Mouse (Mus musculus): Measurements from ENCODE around the gene Apol6. TPM values are rescaled to one million over a fixed set of nuclear protein-coding genes. Genes with fewer than 3 reads are reported as not detected.

The Apol6 gene
- polyA plus RNA-seq (2012; rRNA removed): 124 and 179 TPM in 2 replicates

DNA sequence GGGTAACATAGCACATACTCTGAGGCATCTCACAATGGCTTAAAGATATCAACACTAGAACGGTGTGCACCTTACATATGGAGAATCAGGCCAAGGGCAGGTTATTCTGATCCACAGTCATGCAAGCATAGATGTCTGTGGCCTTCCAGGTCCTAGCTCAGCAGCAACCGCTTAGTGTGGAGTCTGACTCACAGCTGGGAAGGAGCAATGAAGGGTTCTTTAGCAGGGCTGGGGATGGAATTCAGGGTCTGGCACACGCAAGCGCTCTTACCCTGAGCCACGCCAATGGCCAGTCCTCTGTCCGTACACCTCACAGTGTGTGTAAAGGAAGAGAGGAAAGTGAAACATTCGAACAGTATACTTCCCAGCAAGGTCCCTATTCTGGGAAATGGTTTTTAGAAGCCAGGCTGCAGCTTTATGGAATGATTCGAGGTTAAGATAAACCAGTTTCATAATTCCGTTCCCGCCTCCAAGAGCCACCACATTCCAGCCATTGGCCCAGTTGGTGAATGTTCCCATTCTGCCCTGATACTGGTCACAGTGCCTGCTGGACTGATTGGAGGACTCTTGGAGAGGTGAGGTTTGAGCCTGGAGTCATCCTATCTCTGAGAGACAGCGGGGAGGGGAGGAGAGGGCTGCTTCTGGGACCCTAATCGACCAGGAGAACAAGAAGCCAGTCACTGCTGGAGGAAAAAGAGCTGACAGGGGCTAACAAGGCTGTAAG is at the start of gene Apol6:
Gene Apol6 (plus strand): TSS at position 133 of the 724 bp plus-strand sequence.
- DNase-seq (ENCODE audit: low read depth): no peak

DNA sequence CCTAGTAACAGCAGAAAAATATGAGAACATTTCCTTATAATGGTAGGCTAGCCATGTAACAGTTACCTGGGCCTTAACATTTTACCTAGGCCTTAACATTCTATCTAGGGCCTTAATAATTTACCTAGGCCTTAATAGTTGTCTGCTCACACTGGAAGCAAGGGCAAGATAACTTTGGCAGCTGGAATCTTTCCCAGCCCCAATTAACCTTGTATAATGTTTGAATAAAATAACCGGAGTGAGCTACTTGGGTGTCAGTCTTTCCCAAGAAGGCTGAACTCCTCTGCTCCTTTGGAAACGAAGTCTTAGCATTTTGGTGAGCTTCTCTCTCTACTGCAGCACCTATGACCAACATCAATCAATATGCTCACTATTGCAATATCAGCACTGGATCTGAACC is 46.5 kb upstream of the Apol6 start:
- no peak for DNase-seq (ENCODE audit: low read depth)

DNA sequence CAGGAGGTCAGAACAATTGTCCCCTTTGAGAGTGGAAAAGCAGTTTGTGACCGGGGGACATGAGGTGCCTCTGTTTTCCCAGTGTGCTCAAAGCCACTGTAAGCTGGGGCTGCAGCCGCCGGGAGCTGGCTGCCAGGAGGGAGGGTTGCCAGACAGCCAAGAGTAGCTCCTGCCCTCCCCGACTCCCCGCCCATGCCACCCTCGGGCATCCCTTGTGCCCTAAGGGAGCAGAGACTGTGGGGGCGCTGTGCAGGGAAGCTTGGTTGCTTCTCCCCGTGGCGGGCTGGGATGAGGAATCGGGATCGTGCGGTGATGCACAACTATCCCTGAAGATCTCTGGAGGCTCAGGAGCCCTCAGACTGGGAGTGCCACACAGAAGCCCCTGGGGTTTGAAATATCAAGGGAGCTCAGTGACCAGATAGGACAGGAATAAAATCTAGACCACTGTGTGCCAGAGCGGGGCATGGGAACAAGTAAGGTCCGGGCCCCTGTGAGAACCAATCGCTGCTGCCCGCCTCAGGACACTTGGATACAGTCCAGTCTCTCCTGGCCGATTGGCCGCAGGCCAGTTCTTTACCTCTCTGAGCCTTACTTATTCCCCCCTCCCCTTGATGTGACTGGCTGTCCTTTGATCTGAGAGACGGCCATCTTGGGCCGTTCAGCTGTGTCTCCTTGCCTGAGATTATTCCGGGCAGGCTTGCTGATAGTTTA is 45.5 kb upstream of the Apol6 start:
- no peak for DNase-seq (ENCODE audit: low read depth)

DNA sequence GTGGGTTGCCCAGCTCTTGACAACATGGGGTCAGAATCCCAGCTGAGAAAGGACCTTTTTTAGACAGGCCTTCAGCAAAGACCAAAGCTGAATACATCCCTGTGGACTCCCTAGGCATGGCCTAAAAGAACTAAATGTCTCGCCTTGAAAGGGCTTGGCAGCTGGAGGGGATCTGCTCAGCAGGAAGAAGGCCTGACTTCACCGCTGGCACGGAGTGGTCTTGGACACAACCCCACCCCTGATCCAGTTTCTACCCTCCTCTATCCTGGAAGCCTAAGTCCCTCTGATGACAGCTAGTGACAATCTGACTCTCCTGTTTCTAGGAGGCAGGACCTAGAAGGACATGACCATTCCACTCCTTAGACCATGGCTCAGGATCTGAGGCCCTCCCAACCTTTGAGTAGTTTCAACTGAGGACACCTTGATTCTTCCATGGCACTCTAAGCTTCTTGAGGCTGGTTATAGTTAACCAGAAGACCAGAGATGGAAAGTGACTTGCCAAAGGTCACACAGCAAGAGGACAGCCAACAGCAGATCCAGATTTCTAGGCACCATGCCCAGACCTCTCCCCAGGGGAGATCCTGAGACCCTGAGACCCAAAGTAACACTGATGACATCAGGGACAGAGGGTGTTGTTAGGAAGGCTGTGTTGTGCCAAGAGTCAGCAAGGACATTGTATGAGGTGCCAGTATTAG is 41.2 kb upstream of the Apol6 start:
- no peak for DNase-seq (ENCODE audit: low read depth)

DNA sequence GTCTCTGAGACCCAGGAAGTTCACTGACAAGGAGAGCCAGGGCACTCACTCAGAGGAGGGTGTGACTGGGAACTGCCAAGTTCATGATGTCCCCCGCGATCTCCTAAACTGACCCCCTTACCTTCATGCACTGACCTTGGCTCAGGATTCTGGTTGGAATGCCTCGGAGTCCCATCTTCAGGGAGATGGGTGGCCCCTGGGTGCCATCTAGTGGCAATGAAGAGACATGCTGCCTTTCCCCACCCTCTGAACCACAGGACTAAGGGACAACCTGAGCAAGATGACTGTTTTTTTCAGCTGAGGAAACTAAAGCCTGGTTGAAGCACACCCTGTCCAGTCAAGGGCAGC is 40.7 kb upstream of the Apol6 start:
- DNase-seq (ENCODE audit: low read depth): no peak

DNA sequence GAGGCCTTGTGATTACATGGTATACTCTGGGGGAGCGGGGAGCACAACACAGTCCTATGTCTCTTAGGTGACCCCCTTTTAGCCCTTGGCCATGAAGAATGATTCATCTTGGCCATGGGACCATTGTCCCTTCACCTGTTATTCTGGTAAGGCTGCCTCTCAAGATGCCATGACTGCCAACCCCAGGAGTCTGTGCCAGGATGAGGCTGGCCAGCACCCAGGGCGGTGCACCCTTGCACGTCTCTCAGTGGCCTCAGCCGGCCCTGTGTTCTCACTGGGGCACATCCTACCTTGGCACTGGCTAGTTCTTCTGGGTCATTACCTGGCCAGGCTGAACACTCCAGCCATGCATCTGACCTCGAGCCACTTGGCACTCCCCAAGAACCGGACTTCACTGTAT is 35.7 kb upstream of the Apol6 start:
- DNase-seq (ENCODE audit: low read depth): no peak

DNA sequence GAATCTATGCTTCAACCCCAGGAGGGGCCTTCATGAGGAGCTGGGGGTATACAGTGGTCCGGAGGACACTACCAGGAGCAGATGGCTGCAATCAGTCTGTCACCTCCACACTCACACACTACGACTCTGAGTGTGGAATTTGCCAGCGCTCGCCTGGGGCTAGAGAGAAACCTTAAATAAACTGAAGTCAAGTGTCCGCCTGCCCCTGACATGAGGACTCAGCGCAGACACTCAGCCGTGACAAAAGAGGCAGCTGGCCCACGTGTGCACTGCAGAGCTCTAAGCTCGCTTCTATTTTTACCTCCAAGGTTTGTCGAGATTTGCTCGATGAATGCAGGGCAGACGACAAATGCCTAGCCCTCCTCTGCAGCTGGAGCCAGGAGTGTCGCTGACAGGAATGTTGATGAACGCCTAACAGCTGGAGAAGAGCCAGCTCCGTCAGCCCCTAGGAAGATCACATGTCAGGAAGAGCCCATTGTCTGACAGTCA is 30.7 kb upstream of the Apol6 start:
- DNase-seq (ENCODE audit: low read depth): no peak

DNA sequence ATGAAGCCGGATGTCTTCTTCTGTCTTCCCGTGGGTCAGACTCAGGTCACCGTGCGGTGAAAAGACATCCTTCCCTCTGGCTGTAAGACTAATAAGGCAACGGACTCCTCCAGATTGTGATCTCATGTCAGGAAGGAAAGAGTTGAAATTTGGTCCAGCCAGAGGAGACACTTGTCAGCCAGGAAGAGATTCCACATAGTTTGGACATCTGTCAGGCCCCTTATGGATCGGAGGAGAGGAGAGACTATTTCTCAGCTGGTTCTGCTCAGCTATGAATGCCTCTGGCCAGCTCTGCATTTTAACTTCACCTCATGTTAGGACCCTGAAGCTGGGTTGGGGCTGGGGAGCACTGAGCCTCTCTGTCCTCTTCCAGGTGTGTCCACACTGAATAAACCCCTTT is 30.1 kb upstream of the Apol6 start:
- DNase-seq (ENCODE audit: low read depth): no peak

DNA sequence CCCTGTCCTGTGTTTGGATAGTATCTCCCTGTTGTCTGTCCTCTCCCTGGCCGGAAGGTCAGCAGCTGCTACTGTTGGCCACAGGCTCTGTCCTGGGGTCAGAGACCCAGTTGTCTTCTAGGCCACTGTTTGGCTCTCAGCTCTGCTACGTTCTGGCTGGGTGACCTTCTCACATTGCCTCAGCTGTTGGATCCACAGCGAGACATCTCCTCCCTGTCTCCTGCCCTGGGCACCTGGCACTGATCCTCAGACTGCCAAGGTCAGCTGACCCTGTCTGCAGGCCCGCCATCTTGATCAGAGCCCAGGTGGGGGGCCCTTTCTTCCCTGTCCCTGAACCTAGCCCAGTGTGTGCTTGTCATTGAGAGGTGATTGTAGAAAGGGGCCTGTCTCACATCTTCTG is 29.5 kb upstream of the Apol6 start:
- DNase-seq (ENCODE audit: low read depth): no peak

DNA sequence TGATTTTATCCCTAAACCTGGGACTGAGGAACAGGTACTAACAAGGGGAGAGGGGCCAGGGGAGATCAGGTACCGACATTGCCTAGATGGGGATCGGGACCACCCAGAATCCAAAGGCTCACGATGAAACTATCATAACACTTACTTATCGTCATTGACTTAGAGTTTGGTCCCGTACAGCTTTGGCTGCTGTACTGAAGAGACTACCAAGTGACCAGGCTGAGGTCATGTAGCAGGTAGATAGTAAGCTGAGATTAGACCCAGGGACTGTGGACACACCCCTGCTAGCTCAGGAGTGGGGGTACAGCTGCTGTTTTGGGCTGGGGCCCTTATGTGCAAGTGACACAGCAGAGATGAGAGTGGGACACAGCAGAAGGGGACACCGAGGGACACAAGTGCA is 28.0 kb upstream of the Apol6 start:
- no peak for DNase-seq (ENCODE audit: low read depth)

DNA sequence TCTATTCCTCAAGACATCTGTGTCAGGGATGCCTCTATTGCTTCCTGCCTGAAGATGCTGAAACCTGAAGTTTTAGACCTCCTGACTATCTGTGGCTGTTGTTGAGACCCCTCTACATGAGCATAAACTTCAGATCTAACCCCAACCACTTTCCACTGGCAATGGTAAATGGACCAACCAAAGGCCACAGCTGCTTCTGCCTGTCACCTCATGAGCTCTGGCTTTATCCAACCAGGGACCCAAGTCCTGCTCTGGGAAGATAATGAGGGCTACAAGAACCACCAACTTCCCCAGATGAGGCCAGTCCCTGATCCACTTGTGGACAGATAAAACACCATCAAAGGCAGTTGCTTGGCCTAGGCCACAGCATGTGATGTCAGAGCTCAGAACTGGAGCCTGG is 26.6 kb upstream of the Apol6 start:
- DNase-seq (ENCODE audit: low read depth): no peak

DNA sequence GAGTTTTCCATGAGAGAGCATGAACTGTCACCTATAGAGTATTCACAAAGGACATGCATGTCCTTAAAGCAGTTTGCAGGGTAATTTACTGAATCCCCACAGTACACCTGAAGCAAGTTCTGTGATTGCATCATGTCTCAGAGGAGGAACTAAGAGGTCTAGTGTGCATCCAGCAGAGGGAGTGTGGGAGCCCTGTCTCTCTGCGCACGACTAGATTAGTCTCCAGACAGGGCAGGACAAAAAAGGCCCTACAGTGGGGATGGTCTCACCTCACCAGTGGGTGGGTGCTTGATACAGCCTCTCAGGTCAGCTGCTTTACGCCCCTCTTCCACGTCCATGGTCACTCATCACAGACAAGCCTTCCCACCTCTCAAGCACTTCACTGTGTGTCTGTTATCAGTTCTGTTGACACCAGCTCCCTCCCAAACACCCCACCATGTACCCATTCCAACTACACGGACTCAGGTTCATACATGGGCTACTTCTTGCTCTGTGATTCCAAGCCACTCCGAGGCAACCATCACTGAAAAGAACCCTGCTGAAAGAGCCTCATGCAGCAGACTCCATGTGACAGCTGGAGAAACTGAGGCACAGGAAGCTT is 25.7 kb upstream of the Apol6 start:
- DNase-seq (ENCODE audit: low read depth): no peak

DNA sequence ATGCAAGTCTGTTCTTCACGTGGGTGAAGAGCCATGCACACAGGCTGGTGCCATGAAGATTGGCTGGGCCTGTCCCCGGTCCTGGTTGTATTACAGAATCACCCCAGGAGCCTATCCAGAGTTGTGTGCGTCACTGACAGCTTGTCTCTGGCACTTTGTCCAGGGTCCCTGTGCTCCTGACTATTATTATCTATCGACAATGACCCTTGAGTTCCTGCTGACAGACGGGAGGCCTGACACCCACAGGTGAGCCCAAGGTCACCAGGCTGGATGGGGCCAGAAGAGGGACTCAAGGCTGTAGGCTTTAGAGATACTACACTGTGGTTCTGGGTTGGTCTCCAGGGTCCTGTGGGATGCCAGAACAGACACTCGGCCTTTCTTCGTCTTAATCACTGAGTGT is 25.0 kb upstream of the Apol6 start:
- no peak for DNase-seq (ENCODE audit: low read depth)

DNA sequence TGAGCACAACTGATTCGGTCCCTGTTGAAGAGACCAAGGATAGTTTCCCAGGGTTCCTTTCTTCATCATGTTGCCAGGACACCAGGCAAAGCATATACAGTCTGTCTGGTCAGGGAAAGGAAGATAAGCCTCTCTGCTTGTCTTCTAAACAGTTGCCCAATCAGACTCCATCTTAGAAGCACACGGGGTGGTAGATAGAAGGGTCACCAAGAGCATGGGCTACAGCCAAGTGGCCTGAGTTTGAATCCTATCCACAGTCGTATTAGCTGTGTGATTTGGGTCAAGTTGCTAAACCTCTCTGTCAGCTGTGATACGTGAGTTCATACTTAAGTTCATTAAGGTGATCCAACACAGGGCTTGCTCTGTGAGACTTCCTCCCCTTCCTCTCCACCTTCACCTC is 24.4 kb upstream of the Apol6 start:
- no peak for DNase-seq (ENCODE audit: low read depth)

DNA sequence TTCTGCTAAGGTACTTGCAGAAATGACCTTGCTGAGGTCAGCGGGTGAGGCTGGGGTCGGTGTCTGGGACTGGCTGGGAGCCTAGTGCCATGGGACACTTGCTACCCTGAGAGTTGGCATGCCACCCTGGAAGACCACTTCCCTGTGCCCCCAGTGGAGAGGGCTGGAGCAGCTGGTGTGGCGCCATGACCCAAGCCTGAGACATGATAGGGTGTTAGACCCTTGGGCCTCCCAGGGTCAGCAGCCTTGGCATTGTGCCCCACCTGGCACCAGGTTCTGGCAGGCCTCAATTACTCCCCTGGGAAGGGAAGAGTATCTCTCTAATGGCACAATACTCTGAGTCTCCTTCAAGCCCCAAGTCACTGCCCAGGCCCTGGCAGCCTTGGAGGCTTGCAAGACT is 23.5 kb upstream of the Apol6 start:
- no peak for DNase-seq (ENCODE audit: low read depth)

DNA sequence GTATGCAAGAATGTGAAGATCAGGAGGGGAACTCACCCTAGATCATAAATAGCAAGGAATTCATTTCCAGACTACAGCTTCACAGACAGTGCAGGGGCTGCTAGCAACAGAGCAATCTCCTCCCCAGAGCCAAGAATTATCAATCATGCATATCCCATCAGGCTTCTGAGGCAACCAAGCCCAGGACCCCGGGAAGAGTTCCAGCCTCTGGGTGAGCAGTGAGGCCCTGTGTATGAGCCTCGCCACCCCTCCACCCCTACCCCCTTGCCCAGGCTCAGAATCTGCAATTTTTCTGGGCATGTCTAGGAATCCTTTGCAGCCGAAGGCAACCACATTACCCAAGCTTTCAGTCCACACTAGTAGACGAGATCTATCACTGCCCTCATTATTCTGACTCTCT is 22.7 kb upstream of the Apol6 start:
- no peak for DNase-seq (ENCODE audit: low read depth)

DNA sequence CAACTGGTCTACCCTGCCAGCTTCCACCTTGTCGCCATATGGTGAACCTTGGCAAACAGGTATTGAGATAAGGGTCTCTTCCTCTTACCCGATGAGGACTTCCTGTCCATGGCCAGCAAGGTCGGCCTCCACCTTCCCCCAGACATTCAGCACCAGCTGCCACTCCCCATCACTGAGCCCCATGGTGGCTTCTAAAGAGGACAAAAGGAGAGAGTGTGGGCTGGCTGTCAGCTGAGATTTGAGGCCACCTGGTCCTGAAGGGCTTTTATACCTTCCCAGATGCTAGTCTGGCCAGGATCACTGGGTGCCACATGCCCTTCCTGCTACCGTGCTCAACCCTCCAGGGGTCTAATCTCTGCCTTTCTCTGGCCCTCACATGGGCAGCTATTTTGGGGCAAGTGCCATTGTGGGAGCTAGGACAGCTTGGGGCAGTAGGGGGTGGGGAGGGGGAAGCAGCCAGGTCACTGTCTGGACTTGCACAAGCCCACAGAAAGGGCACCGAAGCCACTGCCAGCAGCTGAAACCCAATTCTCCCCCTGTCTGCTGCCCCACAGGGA is 22.1 kb upstream of the Apol6 start:
- no peak for DNase-seq (ENCODE audit: low read depth)

DNA sequence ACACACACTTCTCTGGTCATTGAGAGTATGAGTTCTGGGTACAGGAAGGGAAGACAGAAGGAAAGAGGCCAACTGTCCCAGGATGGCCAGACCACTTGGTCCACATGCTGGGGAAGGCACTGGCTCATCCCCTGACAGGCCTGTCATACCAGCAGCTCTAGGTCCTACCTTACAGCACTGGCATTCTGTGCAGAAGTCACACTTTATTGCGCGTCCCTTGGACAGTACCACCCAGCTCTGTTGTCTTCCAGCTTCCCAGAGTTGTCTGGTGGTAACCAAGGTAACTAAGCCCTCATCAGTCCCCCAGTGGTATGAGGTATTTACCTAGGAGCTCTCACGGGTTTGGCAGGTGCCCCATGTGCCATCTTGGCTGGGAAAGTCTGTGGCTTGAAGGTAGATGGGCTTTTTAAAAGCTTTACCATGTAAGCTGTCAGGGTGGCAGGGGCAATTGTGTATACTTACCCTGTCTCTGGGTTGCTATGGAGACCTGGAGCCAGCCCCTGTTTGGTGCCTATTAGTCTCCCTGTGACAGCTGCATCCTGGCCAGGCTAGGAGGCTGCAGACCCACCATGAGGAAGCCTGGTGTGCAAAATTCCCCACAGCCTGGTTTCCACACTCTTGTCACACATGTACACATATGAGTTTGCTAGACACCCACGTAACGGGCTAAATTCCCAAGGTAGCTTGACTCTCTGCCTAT is 18.5 kb upstream of the Apol6 start:
- DNase-seq (ENCODE audit: low read depth): no peak

DNA sequence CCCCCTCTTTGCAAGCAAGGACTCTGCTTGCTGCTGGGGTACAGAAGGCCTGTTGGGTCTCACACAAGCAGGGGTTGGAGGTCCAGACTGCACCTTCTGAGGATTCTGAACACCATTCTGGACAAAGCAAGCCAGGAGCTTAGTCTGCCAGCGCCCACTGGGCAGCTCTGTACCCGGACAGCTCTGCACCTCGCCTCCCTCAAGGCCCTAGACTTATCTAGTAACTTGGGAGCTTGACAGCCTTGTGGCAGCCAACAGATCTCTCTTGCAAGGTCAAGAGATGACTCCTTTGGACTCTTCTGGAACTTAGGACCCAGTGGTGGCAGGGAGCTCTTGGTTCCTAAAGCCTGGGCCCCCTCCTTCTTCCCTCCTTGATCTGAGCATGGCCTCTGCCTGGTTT is 17.4 kb upstream of the Apol6 start:
- no peak for DNase-seq (ENCODE audit: low read depth)

DNA sequence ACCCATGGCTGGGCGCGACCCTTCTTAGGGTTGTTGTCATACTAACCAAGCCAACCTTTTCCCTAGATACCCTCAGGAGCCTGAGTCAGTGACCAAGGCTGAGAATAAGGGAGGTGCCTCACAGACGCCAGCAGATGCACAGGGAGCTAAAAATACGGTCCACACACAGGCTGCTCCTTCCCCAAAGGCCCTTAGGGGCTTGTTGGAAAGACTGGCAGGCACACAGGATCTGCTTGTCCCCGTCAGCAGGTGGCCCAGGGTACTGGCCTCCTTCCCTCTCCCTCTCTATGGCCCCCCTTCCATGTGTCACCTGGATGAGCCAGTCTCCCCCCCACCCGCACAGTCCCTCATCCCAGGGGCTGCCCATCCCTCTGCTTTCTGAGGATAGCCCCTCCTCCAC is 16.9 kb upstream of the Apol6 start:
- no peak for DNase-seq (ENCODE audit: low read depth)

DNA sequence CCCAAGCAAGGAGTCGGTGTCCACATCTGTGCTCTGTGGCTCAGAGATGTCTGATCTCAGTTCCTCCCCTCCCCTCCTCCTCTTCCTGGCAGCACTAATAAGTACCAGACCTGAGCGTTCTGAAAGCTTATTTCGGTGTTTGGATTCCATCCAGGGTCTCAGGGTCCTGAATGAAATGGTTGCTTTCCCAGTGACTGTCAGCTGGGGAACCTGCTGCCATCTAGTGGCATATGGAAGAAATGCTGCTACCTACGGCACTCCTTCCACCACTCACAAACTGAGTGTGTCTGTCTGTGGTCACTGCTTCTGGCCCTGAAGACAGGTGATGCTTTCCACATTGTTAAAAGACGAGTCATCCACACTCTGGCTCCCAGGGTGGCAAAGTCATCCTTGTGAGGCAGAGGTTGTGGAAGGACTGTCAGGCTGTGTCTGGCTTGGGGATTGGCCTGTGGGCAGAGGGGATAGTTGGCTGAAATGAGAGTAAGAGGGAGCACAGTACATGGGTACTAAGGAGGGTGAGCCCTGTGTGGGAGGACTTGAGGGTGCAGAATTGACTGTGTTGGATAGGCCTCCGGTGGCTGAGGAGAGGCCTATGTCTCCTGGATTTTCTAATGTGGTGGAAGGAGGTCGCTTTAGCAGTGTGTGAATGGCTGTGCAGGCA is 15.1 kb upstream of the Apol6 start:
- DNase-seq (ENCODE audit: low read depth): no peak
